Mouse (Mus musculus): ENCODE results near the gene 4930452B06Rik. TPM values are rescaled to one million over a fixed set of nuclear protein-coding genes. Genes with fewer than 3 reads are reported as not detected.

4930452B06Rik gene
- polyA plus RNA-seq, 1 experiment: 0.04 TPM

DNA sequence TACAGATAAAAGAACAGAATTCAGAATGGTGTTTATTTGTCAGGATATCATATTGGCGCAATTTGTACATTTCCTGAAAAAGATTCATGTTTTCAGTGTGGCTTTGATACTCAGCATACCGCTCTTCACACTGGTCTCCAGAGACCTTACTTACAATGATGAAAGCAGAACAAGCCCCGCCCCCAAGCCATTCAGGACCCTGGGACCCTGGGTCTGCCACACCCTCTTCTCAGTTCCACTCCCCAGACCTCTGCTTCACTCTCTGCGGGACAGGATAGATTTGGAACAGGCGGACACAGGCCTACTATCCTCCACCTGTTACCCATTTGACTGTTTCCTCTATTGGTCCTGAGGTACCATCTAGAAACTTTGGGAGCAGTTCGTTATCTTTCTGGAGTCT, 260.1 kb downstream of the 4930452B06Rik start:
- WGBS: 78% methylated on average over 6 of the region's 6 CpGs

GRCm38 (mm10) chr14:8403310-8403709, 262.7 kb downstream of the 4930452B06Rik start:
- Histone ChIP-seq H3K27ac (ENCODE audit: insufficient read depth, low read length) (no peak overlapping the region), H3K36me3 (ENCODE audit: control insufficient read depth, insufficient read depth, low read length) (no peaks in the 10 kb centered on the region), H3K27me3 (ENCODE audit: control insufficient read depth, insufficient read depth, low read length) (no peaks in the 10 kb centered on the region), H3K4me1 (ENCODE audit: control insufficient read depth, insufficient read depth, insufficient read length) (no peaks in the 10 kb centered on the region), H3K4me3 (ENCODE audit: extremely low read depth, insufficient read depth, insufficient read length) (no peak overlapping the region)
- 97% methylated on average over 3 of the region's 3 CpGs for WGBS
- TF ChIP-seq POLR2A (IDR thresholded peaks at IDR 0.05; ENCODE audit: low read depth, low read length) (no peak), CTCF (IDR thresholded peaks at IDR 0.05; ENCODE audit: extremely low read depth, insufficient read depth, insufficient read length, insufficient replicate concordance) (no peak)
- DNase-seq (ENCODE audit: low read depth in 1 of 2, low spot score in 2 of 2): no peak

More for the DNA sequence above, 260.1 kb downstream of the 4930452B06Rik start:
- TF ChIP-seq POLR2A (IDR thresholded peaks at IDR 0.05; ENCODE audit: low read depth, low read length): no peak
- TF ChIP-seq CTCF (IDR thresholded peaks at IDR 0.05; ENCODE audit: extremely low read depth, insufficient read depth, insufficient read length, insufficient replicate concordance): no peak
- Histone ChIP-seq H3K4me3 (ENCODE audit: extremely low read depth, insufficient read depth, insufficient read length) (no peak overlapping the region), H3K36me3 (ENCODE audit: control insufficient read depth, insufficient read depth, low read length) (no peaks in the 10 kb centered on the region), H3K4me1 (ENCODE audit: control insufficient read depth, insufficient read depth, insufficient read length) (no peaks in the 10 kb centered on the region), H3K27ac (ENCODE audit: insufficient read depth, low read length) (no peak overlapping the region), H3K27me3 (ENCODE audit: control insufficient read depth, insufficient read depth, low read length) (no peaks in the 10 kb centered on the region)
- DNase-seq (ENCODE audit: low read depth in 1 of 2, low spot score in 2 of 2): no peak

DNA sequence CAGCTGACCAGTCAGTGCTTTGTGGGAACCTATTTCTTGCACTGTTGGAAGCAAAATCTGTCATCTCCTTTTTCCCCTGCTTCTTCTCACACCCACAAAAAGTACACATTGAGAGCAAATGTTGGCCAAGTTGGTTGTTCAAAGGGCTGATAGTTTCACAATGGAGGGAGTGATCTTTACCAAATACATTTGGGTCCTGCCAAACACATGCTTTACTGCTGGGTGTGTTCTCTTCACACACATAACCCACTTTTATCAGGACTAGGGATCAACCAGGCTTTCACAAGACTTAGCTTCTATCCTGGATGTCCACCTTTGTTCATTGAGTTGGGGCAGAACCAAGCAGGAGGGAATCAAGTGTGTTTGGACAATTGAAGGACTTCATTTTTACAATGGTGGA, 267.5 kb downstream of the 4930452B06Rik start:
- Histone ChIP-seq H3K27ac (ENCODE audit: insufficient read depth, low read length) (no peak overlapping the region), H3K4me1 (ENCODE audit: control insufficient read depth, insufficient read depth, insufficient read length) (no peaks in the 10 kb centered on the region), H3K36me3 (ENCODE audit: control insufficient read depth, insufficient read depth, low read length) (no peaks in the 10 kb centered on the region), H3K4me3 (ENCODE audit: extremely low read depth, insufficient read depth, insufficient read length) (no peak overlapping the region), H3K27me3 (ENCODE audit: control insufficient read depth, insufficient read depth, low read length) (no peaks in the 10 kb centered on the region)
- no peak for DNase-seq (ENCODE audit: low read depth in 1 of 2, low spot score in 2 of 2)
- TF ChIP-seq CTCF (IDR thresholded peaks at IDR 0.05; ENCODE audit: extremely low read depth, insufficient read depth, insufficient read length, insufficient replicate concordance) (no peak), POLR2A (IDR thresholded peaks at IDR 0.05; ENCODE audit: low read depth, low read length) (no peak)

GRCm38 (mm10) chr14:8395690-8396287, 270.3 kb downstream of the 4930452B06Rik start:
- Histone ChIP-seq H3K4me1 (ENCODE audit: control insufficient read depth, insufficient read depth, insufficient read length) (no peaks in the 10 kb centered on the region), H3K4me3 (ENCODE audit: extremely low read depth, insufficient read depth, insufficient read length) (no peak overlapping the region), H3K36me3 (ENCODE audit: control insufficient read depth, insufficient read depth, low read length) (no peaks in the 10 kb centered on the region), H3K27me3 (ENCODE audit: control insufficient read depth, insufficient read depth, low read length) (no peaks in the 10 kb centered on the region), H3K27ac (ENCODE audit: insufficient read depth, low read length) (no peak overlapping the region)
- no peak for TF ChIP-seq POLR2A (IDR thresholded peaks at IDR 0.05; ENCODE audit: low read depth, low read length)
- no peak for TF ChIP-seq CTCF (IDR thresholded peaks at IDR 0.05; ENCODE audit: extremely low read depth, insufficient read depth, insufficient read length, insufficient replicate concordance)
- no peak for DNase-seq (ENCODE audit: low read depth in 1 of 2, low spot score in 2 of 2)
- WGBS: 64% methylated on average over 7 of the region's 7 CpGs

- TF ChIP-seq POLR2A (IDR thresholded peaks at IDR 0.05; ENCODE audit: low read depth, low read length) (no peak), CTCF (IDR thresholded peaks at IDR 0.05; ENCODE audit: extremely low read depth, insufficient read depth, insufficient read length, insufficient replicate concordance) (no peak)
- Histone ChIP-seq H3K4me1 (ENCODE audit: control insufficient read depth, insufficient read depth, insufficient read length) (no peaks in the 10 kb centered on the region), H3K27me3 (ENCODE audit: control insufficient read depth, insufficient read depth, low read length) (no peaks in the 10 kb centered on the region), H3K4me3 (ENCODE audit: extremely low read depth, insufficient read depth, insufficient read length) (no peak overlapping the region), H3K27ac (ENCODE audit: insufficient read depth, low read length) (no peak overlapping the region), H3K36me3 (ENCODE audit: control insufficient read depth, insufficient read depth, low read length) (no peaks in the 10 kb centered on the region)
- DNase-seq (ENCODE audit: low read depth in 1 of 2, low spot score in 2 of 2): no peak
- WGBS: 33% methylated on average over 6 of the region's 6 CpGs
Measured at GRCm38 (mm10) chr14:8392181-8392825, 273.7 kb downstream of the 4930452B06Rik start.

Measured in spleen, adult 2 months (tissue).